Mouse (Mus musculus) heart, postnatal 0 days (tissue): ENCODE results near the gene St6galnac3.

Experiments
- CTCF ChIP-seq: IDR thresholded peaks from 2 replicates; pipeline ENCODE4 v1.5.1; 2016; ENCODE audit warnings: antibody characterized with exemption, control low read depth, low read depth
- EP300 ChIP-seq: IDR thresholded peaks from 2 replicates; pipeline ENCODE4 v1.6.1; 2016; ENCODE audit warnings: antibody characterized with exemption, low read depth

DNA sequence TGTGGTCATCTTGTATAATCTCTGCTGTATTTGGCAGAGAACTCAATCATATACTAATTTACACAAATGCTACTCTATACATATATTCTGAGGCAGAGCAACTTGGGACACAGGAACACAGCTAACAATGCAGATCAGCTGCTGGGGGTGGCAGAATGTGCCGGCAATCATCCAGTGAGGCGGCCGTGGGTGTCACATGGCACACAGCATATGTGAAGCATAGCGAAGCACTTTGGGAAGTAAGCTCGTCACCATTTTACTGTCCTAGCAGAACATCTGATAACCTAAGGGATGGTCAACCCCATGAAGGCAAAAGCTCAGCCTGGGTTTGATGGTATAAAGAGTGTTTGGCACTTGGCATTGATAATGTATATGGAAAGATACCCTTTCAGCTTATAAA lies 520.9 kb downstream of the St6galnac3 start:
- TF ChIP-seq EP300, result no peak
- no peak for TF ChIP-seq CTCF
